Mouse (Mus musculus) naive thymus-derived CD4-positive, alpha-beta T cell, adult 2 months (primary cell): Measurements from ENCODE around the gene Th.

Experiments
- DNase-seq: peaks from one replicate; pipeline ENCODE4 v3.0.0-alpha.2; 2011; ENCODE audit warnings: low read depth

Gene Th

DNA sequence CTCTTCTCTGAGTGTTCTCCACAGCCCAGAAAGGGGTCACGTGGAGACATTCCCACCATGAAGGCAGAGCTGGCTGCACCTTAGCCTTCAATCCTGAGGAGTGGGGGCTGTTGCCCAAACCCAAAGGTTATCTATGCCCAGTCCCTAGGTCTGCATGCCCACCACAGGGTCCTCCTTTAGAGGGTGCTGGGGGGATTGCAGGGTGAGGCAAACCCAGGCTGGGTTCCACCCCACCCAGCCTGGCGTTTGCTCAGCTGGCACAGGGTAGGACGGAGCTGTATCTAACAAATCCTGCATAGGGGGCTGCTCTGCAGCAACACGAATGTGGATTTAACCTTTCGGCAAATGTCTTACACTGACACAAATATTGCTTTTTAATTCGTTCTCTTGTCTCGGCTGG is 29.2 kb downstream of the Th start:
- no peak for DNase-seq

DNA sequence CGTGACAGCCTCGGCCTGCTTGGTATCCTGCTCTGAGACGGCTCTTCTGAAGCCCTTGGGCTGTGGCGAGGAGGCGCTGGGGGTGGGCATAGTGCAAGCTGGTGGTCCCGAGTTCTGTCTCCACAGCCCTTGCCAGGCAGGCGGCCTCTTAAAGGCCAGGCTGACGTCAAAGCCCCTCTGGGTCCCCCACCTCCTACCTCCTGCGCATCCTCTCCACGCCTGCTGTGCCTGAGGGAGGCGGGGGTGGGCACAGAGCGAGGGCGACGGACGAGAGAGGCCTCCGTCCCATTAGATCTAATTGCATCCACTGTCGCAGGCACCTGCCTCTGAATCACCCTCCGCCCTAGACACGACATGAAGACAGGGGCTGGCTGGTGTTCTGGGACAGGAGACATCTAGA is 31.1 kb downstream of the Th start:
- no peak for DNase-seq

DNA sequence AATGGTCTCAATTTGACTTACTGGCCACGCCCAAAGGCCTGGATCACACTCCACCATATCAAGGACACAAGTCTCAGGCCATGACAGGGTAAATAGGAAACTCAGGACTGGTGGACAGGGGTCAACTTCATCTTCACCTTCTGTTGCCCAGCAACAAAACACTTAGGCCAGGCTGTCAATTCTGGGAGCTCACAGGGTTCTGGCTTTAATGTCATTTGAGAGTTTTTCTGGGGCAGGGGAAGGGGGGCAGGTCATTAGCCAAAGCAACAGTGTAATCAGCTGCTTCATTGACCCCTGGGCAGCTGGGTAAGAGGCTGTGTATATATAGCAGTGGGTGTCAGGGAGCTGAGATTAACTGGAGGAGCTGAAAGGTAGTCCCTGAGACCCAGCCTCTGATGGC is 33.5 kb downstream of the Th start:
- DNase-seq: no peak

DNA sequence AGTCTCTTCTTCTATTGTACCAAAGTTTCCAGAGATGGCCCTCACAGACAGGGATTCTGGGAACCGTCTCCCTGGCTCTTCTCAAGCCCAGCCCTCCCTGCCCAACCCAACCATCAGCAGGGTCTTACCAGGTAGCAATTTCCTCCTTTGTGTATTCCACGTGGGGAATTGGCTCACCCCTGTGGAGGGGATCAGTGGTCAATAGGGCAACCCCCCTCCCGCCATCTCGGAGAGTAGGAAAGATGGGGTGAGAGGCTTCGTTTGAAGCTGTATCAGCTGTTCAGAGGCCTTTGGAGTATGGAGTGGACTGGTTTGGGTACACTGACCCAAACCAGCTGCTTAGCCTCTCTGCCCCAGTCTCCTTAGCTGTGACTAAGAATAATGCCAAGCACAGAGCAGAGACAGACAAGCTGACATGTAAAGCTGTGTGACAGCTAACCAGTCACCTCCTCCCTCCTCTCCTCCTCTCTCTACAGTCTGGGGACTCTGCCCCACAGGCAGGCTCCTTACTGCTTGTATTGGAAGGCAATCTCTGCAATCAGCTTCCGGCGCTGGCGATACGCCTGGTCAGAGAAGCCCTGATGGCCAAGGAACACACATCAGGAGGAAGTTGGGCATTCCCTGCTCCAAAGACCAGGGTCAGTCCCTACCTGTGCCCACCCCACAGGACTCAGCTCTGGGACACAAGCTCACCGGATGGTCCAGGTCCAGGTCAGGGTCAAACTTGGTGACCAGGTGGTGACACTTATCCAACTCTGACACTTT is 34.8 kb downstream of the Th start:
- DNase-seq: no peak

DNA sequence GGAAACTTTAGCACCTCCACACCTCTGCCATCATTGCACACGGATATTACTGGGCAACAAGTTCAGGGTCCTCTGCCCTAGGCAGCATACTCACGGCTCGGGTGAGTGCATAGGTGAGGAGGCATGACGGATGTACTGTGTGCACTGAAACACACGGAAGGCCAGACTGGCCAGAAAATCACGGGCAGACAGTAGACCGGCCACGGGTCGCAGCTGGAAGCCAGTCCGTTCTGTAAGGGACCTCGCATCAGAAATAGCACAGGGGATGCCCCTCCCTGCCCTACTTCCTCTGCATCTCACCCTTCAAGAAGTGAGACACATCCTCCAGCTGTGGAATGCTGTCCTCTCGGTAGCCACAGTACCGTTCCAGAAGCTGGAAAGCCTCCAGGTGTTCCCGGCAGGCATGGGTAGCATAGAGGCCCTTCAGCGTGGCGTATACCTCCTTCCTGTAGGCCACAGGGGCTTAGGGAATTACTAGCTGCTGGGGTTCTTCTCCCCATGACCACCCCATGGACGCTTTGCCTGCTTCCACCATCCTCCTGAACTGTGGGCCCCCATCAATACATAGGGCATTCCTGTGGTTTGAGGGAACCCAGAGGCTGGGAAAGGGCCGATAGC is 35.6 kb downstream of the Th start:
- no peak for DNase-seq

DNA sequence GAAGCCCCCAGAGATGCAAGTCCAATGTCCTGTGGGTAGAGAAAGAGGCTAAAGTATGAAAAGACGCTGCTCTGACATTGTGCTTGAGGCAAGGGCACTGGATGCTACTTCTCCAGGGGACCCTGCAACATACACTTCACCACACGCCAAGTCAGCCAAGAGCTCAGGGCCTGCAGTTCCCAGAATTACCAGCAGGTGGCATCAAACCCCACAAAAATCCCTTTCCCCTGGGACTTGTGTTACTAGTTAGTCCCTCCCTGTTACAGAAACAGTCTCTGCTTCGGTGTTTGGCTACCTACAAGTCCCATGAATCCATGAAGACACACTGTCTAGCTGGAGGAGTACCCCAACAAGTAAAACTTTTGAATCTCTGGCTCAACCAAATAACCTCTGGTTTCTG is 36.3 kb downstream of the Th start:
- peak; percentile 85 for DNase-seq

DNA sequence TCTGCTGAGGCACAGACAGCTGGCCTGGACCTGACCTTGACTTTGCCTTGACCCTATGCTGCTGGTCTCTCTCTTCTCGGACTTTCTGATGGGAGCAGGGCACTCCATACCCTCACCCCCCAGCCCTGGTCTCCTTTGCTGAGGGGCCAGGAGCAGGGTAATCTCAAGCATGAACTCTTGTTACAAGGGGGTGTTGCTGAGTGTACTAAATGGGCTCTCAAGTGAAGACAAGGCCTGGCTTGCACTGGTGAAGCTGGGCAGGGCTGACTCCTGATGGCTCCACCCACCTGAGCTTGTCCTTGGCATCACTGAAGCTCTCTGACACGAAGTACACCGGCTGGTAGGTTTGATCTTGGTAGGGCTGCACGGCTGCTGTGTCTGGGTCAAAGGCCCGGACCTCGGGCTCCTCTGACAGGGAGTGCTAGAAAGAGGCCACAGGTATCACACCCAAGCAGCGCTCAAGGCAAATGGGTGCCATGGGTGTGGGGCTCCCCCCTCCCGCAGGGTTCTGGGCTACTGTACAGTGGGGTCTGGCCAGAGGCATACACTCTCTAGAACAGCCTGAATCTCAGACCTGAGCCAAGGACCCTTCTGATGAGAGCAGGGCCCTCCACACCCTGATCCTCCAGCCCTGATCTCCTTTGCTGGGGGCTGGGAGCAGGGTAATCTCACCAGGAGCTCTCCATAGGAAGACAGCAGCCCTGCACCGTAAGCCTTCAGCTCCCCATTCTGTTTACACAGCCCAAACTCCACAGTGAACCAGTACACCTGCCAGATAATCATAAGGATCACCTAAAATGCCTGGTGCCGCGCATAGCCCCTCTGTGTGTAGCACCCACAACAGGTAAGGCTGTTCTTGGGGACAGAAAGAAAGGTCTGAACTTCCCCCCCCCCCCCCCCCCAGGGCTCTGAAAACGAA is 36.9 kb downstream of the Th start:
- no peak for DNase-seq

DNA sequence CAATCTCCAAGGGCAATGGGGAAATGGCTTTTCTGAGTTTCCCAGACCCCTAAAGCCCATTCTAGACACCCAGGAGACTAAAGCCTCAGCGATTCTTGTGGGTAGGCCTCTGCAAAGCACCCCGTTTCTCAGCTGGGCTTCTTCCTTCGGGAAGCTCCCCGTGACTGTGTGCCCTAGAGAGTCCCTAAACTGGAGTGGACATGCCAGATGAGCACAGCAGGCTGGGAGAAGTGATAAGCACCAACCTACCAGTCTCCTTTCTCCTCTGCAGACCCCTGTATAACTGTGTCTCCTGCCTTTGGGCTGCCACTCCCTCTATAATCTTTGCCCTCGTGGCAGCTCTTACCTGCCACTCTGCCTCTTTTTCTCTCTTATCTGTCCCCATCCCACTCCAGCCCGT is 37.6 kb downstream of the Th start:
- DNase-seq: no peak

DNA sequence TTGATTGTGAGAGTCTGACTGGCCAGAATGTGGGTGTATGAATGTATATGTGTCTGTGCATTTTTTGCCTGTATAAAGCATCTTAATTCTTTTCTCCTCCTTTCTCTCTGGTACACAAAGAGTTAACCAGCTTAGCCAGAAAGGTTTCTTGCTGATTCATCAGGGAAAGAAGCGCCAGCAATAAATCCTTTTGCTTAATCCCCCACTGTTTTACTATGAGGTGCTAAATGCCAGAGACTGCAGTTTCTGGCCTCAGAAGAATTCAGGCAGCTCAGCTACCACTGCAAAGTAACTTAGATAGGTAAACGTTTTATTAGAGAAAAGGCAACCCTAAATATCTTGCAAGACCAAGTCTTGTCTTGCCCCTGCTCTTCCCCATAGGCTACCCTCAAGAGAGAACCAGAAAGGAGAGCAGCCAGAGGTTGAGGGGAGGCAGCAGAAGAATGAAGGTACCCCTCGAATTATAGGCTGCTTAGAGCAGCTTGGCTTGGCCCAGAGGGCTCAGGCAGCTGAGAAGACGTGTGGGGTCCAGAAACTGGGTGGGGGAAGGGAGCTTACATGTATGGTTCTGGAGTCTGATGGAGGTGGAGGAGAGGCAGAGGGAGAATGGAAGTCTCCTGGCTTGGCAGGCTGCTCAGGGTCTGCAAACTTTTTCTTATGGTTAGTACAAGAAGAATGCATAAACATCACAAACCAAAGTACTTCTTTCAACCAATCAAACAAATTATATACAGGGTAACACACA is 61.3 kb downstream of the Th start:
- DNase-seq: no peak

DNA sequence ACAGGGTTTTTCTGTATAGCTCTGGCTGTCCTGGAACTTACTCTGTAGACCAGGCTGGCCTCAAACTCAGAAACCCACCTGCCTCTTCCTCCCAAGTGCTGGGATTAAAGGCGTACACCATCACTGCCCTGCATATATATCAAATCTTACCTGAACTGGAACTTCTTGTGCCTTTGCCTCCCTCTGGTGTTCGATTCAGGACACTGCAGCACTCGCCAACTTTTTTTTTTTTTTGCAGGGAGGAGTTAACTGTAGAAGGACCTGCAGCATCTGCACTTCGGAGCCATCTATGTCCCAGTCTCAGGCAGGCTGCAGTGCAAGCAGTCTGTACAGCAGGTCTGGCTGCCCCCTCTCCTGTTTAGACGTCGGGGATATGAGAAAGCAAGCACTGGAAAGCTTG is 80.2 kb downstream of the Th start:
- DNase-seq: peak; percentile 45
